Mouse (Mus musculus): Measurements from ENCODE around the gene Adamts10.

The Adamts10 gene

GRCm38 (mm10) chr17:33554536-33554935, 30.5 kb downstream of the Adamts10 start:
- DNase-seq (ENCODE audit: low read depth), result no peak

- DNase-seq (ENCODE audit: low read depth), result no peak
These were observed 31.3 kb downstream of the Adamts10 start, which contains the start of gene Myo1f for GRCm38 (mm10) chr17:33555223-33555855. TSS of gene Myo1f (plus strand) at chr17:33555707.

GRCm38 (mm10) chr17:33557922-33558321, 33.9 kb downstream of the Adamts10 start:
- no peak for DNase-seq (ENCODE audit: low read depth)

- no peak for DNase-seq (ENCODE audit: low read depth)
These were observed 39.6 kb downstream of the Adamts10 start for GRCm38 (mm10) chr17:33563527-33564076.

GRCm38 (mm10) chr17:33564599-33564998, 40.6 kb downstream of the Adamts10 start:
- no peak for DNase-seq (ENCODE audit: low read depth)

GRCm38 (mm10) chr17:33566182-33566581, 42.2 kb downstream of the Adamts10 start:
- DNase-seq (ENCODE audit: low read depth), result no peak

GRCm38 (mm10) chr17:33584061-33584460, 60.1 kb downstream of the Adamts10 start:
- no peak for DNase-seq (ENCODE audit: low read depth)

- no peak for DNase-seq (ENCODE audit: low read depth)
These were observed 62.0 kb downstream of the Adamts10 start for GRCm38 (mm10) chr17:33586011-33586410.

GRCm38 (mm10) chr17:33597271-33597670, 73.3 kb downstream of the Adamts10 start:
- DNase-seq (ENCODE audit: low read depth), result no peak

GRCm38 (mm10) chr17:33598506-33598905, 74.5 kb downstream of the Adamts10 start:
- no peak for DNase-seq (ENCODE audit: low read depth)

- DNase-seq (ENCODE audit: low read depth), result no peak
These were observed 76.0 kb downstream of the Adamts10 start for GRCm38 (mm10) chr17:33599836-33600475.

- DNase-seq (ENCODE audit: low read depth), result no peak
These were observed 76.8 kb downstream of the Adamts10 start for GRCm38 (mm10) chr17:33600831-33601230.

GRCm38 (mm10) chr17:33601947-33602346, 77.9 kb downstream of the Adamts10 start:
- DNase-seq (ENCODE audit: low read depth), result no peak

All from fibroblast of lung, adult 2 months (primary cell).